Mouse (Mus musculus) lung, embryonic 16.5 days (tissue): Measurements from ENCODE around the gene Fes. TPM values are rescaled to one million over a fixed set of nuclear protein-coding genes. Genes with fewer than 3 reads are reported as not detected.

Experiments used
- ATAC-seq: fragments of 200-750 bp; cut with Nextera tagmentation; 2 replicates; pipeline ENCODE4 v1.8.0; 2017; ENCODE audit warnings: low read depth, mild to moderate bottlenecking, moderate library complexity
- H3K27ac ChIP-seq: fragments of 300-500 bp; sonication (generic); 2 replicates; pipeline ENCODE4 v1.5.1; 2014; ENCODE audit warnings: mild to moderate bottlenecking, control low read depth, low read length
- H3K27me3 ChIP-seq: fragments of 300-500 bp; sonication (generic); 2 replicates; pipeline ENCODE4 v1.6.1; 2014; ENCODE audit warnings: low read depth, low read length, mixed read lengths; ENCODE audit not compliant: control insufficient read depth, insufficient read depth
- H3K36me3 ChIP-seq: fragments of 300-500 bp; sonication (generic); 2 replicates; pipeline ENCODE4 v1.6.1; 2014; ENCODE audit warnings: low read length; ENCODE audit not compliant: control insufficient read depth, insufficient read depth
- H3K4me1 ChIP-seq: fragments of 300-500 bp; sonication (generic); replicated peaks from 2 replicates; pipeline ENCODE4 v1.6.1; 2014; ENCODE audit warnings: low read length, mixed read lengths; ENCODE audit not compliant: control insufficient read depth, insufficient read depth
- H3K4me2 ChIP-seq: fragments of 300-500 bp; sonication (generic); 2 replicates; pipeline ENCODE4 v1.6.1; 2014; ENCODE audit warnings: low read depth, low read length, control low read depth
- H3K4me3 ChIP-seq: fragments of 300-500 bp; sonication (generic); 2 replicates; pipeline ENCODE4 v1.5.1; 2014; ENCODE audit warnings: mild to moderate bottlenecking, low read length, control low read depth
- H3K9ac ChIP-seq: fragments of 300-500 bp; sonication (generic); 2 replicates; pipeline ENCODE4 v1.6.1; 2014; ENCODE audit warnings: low read length, control low read depth
- H3K9me3 ChIP-seq: fragments of 300-500 bp; sonication (generic); 2 replicates; pipeline ENCODE4 v1.6.1; 2016; ENCODE audit warnings: low read length; ENCODE audit not compliant: control insufficient read depth
- WGBS: fragments of 180-500 bp; shearing (Covaris S2); extraction: QIAGEN DNeasy Blood & Tissue Kit; methylation state at CpG from one replicate; pipeline ENCODE4 v1.1.7; 2014; 5-methylcytosine and 5-hydroxymethylcytosine counted together
- polyA plus RNA-seq: library from polyadenylated mRNA; unstranded; fragments of >200 nt; fragmentation: Nextera tagmentation; extraction: Ambion mirVana; gene quantifications from 2 replicates; pipeline ENCODE4 v1.2.1, GENCODE M21; 2015

Gene Fes
- 18.5 and 19.3 TPM in 2 replicates for polyA plus RNA-seq

- Histone ChIP-seq H3K4me2 (peak within 1 kb of the TSS; percentile 61), H3K27me3 (no peaks in the 10 kb centered on the region)
- 14% methylated on average over 33 of the region's 33 CpGs for WGBS
These were observed at the start of gene Fes for GRCm38 (mm10) chr7:80387633-80388543. TSS of gene Fes (minus strand) at chr7:80387946.

GRCm38 (mm10) chr7:80436571-80436970 is 48.8 kb upstream of the Fes start:
- H3K27me3 ChIP-seq: no peaks in the 10 kb centered on the region
- H3K4me3 ChIP-seq: no peak overlapping the region
- 63% methylated on average over 7 of the region's 7 CpGs for whole genome bisulfite sequencing
- ATAC-seq: no peak
- peaks cover 15% of the 10 kb centered on the region for H3K4me1 ChIP-seq
- no peak overlapping the region for H3K27ac ChIP-seq
- H3K4me2 ChIP-seq: no peak overlapping the region
- no peak overlapping the region for H3K9ac ChIP-seq
- no peaks in the 10 kb centered on the region for H3K9me3 ChIP-seq
- no peaks in the 10 kb centered on the region for H3K36me3 ChIP-seq

More at GRCm38 (mm10) chr7:80387633-80388543, at the start of gene Fes:
- peak; percentile 73 for ATAC-seq
- Histone ChIP-seq H3K4me3 (peak within 1 kb of the TSS; percentile 40), H3K9ac (peak within 1 kb of the TSS; percentile 63), H3K9me3 (no peaks in the 10 kb centered on the region), H3K36me3 (peaks cover 31% of the 10 kb centered on the region), H3K4me1 (peaks cover 14% of the 10 kb centered on the region; the same call in 1 of the 2 replicates), H3K27ac (peak within 1 kb of the TSS; percentile 45)

GRCm38 (mm10) chr7:80435594-80435993 is 47.8 kb upstream of the Fes start:
- H3K4me1 ChIP-seq: peaks cover 12% of the 10 kb centered on the region
- no peaks in the 10 kb centered on the region for H3K9me3 ChIP-seq
- H3K36me3 ChIP-seq: no peaks in the 10 kb centered on the region
- H3K4me2 ChIP-seq: no peak overlapping the region
- no peak for ATAC-seq
- H3K9ac ChIP-seq: no peak overlapping the region
- H3K4me3 ChIP-seq: no peak overlapping the region
- no peak overlapping the region for H3K27ac ChIP-seq
- 48% methylated on average over 3 of the region's 3 CpGs for WGBS
- no peaks in the 10 kb centered on the region for H3K27me3 ChIP-seq

DNA sequence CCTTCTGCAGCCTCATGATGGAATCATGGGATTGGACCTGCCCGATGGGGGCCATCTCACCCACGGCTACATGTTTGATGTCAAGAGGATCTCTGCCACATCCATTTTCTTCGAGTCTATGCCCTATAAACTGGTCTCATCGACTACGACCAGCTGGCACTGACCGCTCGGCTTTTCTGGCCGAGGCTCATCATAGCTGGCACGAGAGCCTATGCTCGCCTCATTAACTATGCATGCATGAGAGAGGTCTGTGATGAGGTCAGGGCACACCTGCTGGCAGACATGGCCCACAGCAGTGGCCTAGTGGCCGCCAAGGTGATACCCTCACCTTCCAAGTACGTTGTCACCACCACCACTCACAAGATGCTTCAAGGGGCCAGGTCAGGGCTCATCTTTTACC is 41.9 kb upstream of the Fes start:
- no peaks in the 10 kb centered on the region for H3K4me1 ChIP-seq
- H3K4me2 ChIP-seq: no peak overlapping the region
- H3K27ac ChIP-seq: no peak overlapping the region
- H3K9ac ChIP-seq: no peak overlapping the region
- no peaks in the 10 kb centered on the region for H3K27me3 ChIP-seq
- H3K36me3 ChIP-seq: no peaks in the 10 kb centered on the region
- 88% methylated on average over 12 of the region's 12 CpGs for WGBS
- ATAC-seq: no peak
- no peak overlapping the region for H3K4me3 ChIP-seq
- no peaks in the 10 kb centered on the region for H3K9me3 ChIP-seq

- Histone ChIP-seq H3K27me3 (no peaks in the 10 kb centered on the region), H3K4me2 (no peak overlapping the region), H3K36me3 (no peaks in the 10 kb centered on the region), H3K9ac (no peak overlapping the region), H3K9me3 (no peaks in the 10 kb centered on the region), H3K27ac (no peak overlapping the region), H3K4me3 (no peak overlapping the region), H3K4me1 (no peaks in the 10 kb centered on the region)
- WGBS: 79% methylated on average over 5 of the region's 5 CpGs
- ATAC-seq: no peak
These were observed 40.0 kb upstream of the Fes start for GRCm38 (mm10) chr7:80427730-80428129.

DNA sequence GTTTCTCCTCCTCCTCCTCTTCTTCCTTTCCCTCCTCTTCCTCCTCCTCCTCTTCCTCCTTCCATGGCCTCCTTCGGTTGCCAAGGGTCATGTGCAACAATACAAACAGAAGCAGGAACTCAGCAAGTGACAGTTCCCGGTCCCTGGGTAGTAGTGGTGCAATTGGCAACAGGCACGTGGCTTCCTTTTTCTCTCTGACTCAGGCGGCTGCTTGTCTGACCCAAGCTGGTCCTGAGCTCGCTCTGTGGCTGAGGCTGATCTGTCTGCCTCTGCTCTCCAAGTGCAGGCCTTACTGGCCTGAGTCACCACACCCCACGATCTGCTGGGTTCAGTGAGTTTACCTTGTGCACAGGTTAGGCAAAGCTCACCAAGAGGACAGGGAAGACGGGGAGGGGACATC is 38.6 kb upstream of the Fes start:
- no peak for ATAC-seq
- Histone ChIP-seq H3K4me1 (no peaks in the 10 kb centered on the region), H3K27ac (no peak overlapping the region), H3K9ac (no peak overlapping the region), H3K4me2 (no peak overlapping the region), H3K4me3 (no peak overlapping the region), H3K36me3 (no peaks in the 10 kb centered on the region), H3K9me3 (no peaks in the 10 kb centered on the region), H3K27me3 (no peaks in the 10 kb centered on the region)
- WGBS: 50% methylated on average over 7 of the region's 7 CpGs

GRCm38 (mm10) chr7:80424722-80425121 is 37.0 kb upstream of the Fes start:
- 79% methylated on average over 6 of the region's 6 CpGs for WGBS
- H3K4me3 ChIP-seq: no peak overlapping the region
- ATAC-seq: no peak
- no peak overlapping the region for H3K27ac ChIP-seq
- H3K9ac ChIP-seq: no peak overlapping the region
- H3K4me2 ChIP-seq: no peak overlapping the region
- H3K4me1 ChIP-seq: no peaks in the 10 kb centered on the region
- no peaks in the 10 kb centered on the region for H3K36me3 ChIP-seq
- H3K27me3 ChIP-seq: no peaks in the 10 kb centered on the region
- H3K9me3 ChIP-seq: no peaks in the 10 kb centered on the region

GRCm38 (mm10) chr7:80422759-80423480 is 35.2 kb upstream of the Fes start:
- H3K36me3 ChIP-seq: no peaks in the 10 kb centered on the region
- peak overlapping the region; percentile 43 for H3K4me2 ChIP-seq
- H3K4me1 ChIP-seq: no peaks in the 10 kb centered on the region
- no peaks in the 10 kb centered on the region for H3K27me3 ChIP-seq
- WGBS: 10% methylated on average over 20 of the region's 20 CpGs
- H3K4me3 ChIP-seq: 0 out of 2 replicates have a peak overlapping the region, but pooled peaks have one; percentile 11
- H3K9me3 ChIP-seq: no peaks in the 10 kb centered on the region
- 0 out of 2 replicates have a peak overlapping the region, but pooled peaks have one; percentile 5 for H3K9ac ChIP-seq
- no peak overlapping the region for H3K27ac ChIP-seq
- 0 out of 2 replicates have a peak, but pooled peaks have one; percentile 21 for ATAC-seq

DNA sequence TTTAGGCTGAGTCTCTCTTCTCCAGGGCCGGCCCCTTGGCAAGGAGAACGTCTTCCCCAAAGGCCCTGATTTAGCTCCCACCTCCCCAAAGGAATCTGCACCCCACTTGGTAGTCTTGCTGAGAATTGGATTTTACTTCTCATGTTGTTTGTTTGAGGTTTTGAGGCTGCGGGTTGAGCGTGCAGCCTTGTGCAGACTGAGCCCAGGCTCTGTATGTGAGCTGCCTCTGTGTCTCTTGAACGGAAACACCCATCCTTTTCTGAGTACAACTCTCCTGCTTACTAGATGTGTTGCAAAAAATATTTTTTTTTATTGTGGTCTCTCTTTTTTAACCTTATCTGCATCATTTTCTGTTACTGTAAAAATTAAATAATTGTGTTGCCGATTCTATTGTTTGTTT is 33.8 kb upstream of the Fes start:
- ATAC-seq: no peak

More for the DNA sequence above, 33.8 kb upstream of the Fes start:
- H3K4me2 ChIP-seq: no peak overlapping the region
- no peaks in the 10 kb centered on the region for H3K36me3 ChIP-seq
- H3K27me3 ChIP-seq: no peaks in the 10 kb centered on the region
- H3K9me3 ChIP-seq: no peaks in the 10 kb centered on the region
- H3K4me3 ChIP-seq: no peak overlapping the region
- H3K4me1 ChIP-seq: no peaks in the 10 kb centered on the region
- 92% methylated on average over 6 of the region's 6 CpGs for WGBS
- H3K9ac ChIP-seq: no peak overlapping the region
- no peak overlapping the region for H3K27ac ChIP-seq
